ENCODE assay signal across 14 mouse cellular contexts in genomic region chr3:55743885-55744284, GRCm38 (mm10). TPM values are rescaled to one million over a fixed set of nuclear protein-coding genes. Genes with fewer than 3 reads are reported as not detected.
DNase-seq lines count a peak whose midpoint lies in the region; ATAC-seq and TF ChIP-seq lines count a peak whose summit lies in the region.
"Had no signal": no experiment of that assay in that cellular context is flagged by ENCODE, and none has a peak within 500 bp of the region (broad histone marks: within the 10 kb centered on the region; RNA-seq: fewer than 3 reads in every experiment).

No protein-coding gene starts in this region.

- H3K9me3 ChIP-seq in hindbrain, embryonic 15.5 days: no peaks in the 10 kb centered on the region
- H3K9me3 ChIP-seq in midbrain, postnatal 0 days (ENCODE audit: low read length): no peaks in the 10 kb centered on the region
- no peaks in the 10 kb centered on the region for H3K9me3 ChIP-seq in limb, embryonic 10.5 days (replicated peaks)
- H3K9me3 ChIP-seq: heart, embryonic 12.5 days had no signal

- peaks cover 29% of the 10 kb centered on the region for H3K4me1 ChIP-seq in hindbrain, embryonic 15.5 days (replicated peaks)
- peaks cover 17% of the 10 kb centered on the region for H3K4me1 ChIP-seq in midbrain, postnatal 0 days (ENCODE audit: insufficient read depth, low read length)
- peaks cover 16% of the 10 kb centered on the region; the same call in 1 of the 2 replicates for H3K4me1 ChIP-seq in limb, embryonic 10.5 days

- 71% methylated on average over 5 of the region's 5 CpGs for WGBS in hindbrain, embryonic 15.5 days
- WGBS in midbrain, postnatal 0 days: 90% methylated on average over 5 of the region's 5 CpGs
- WGBS in limb, embryonic 10.5 days: 90% methylated on average over 5 of the region's 5 CpGs

- peak; percentile 94 for ATAC-seq in CD4-positive, CD25-positive, alpha-beta regulatory T cell, adult 4 months
- ATAC-seq in hindbrain, embryonic 15.5 days (ENCODE audit: low FRiP score, low read depth): no peak
- no peak for ATAC-seq in midbrain, postnatal 0 days (ENCODE audit: low FRiP score)
- ATAC-seq: liver, postnatal 0 days had no signal

- H3K9ac ChIP-seq in hindbrain, embryonic 15.5 days: no peak overlapping the region
- no peak overlapping the region for H3K9ac ChIP-seq in midbrain, postnatal 0 days (replicated peaks; ENCODE audit: low read length, poor library complexity, severe bottlenecking)
- H3K9ac ChIP-seq: heart, embryonic 12.5 days; liver, postnatal 0 days had no signal

- peak overlapping the region; percentile 53; the same call in 1 of the 2 replicates for H3K27ac ChIP-seq in hindbrain, embryonic 15.5 days (replicated peaks)
- peak overlapping the region; percentile 38; the same call in 1 of the 2 replicates for H3K27ac ChIP-seq in midbrain, postnatal 0 days (ENCODE audit: low read depth, low read length)
- H3K27ac ChIP-seq in limb, embryonic 10.5 days: no peak overlapping the region
- H3K27ac ChIP-seq: macrophage had no signal

- H3K36me3 ChIP-seq in hindbrain, embryonic 15.5 days: no peaks in the 10 kb centered on the region
- no peaks in the 10 kb centered on the region for H3K36me3 ChIP-seq in midbrain, postnatal 0 days (ENCODE audit: insufficient read depth, low read length)
- H3K36me3 ChIP-seq in limb, embryonic 10.5 days: no peaks in the 10 kb centered on the region
- H3K36me3 ChIP-seq: heart, embryonic 12.5 days had no signal

- H3K4me3 ChIP-seq in hindbrain, embryonic 15.5 days: no peak overlapping the region
- no peak overlapping the region for H3K4me3 ChIP-seq in midbrain, postnatal 0 days (ENCODE audit: low read depth, low read length)
- H3K4me3 ChIP-seq in limb, embryonic 10.5 days: no peak overlapping the region
- H3K4me3 ChIP-seq: heart, embryonic 12.5 days; myocyte had no signal

- DNase-seq in 416B (ENCODE audit: low read depth): peak; percentile 80
- no peak for DNase-seq in midbrain, postnatal 0 days (ENCODE audit: low spot score)
- no peak for DNase-seq in limb, embryonic 10.5 days (ENCODE audit: low spot score)
- no peak for DNase-seq in lung, postnatal 25 days (ENCODE audit: low spot score)
- no peak for DNase-seq in gastrocnemius, postnatal 25 days
- DNase-seq: heart, postnatal 36 days; liver, postnatal 0 days; spleen, adult 18-20 months had no signal

- TF ChIP-seq CTCF in midbrain, postnatal 0 days (IDR thresholded peaks at IDR 0.05): no peak

- H3K27me3 ChIP-seq in hindbrain, embryonic 15.5 days: no peaks in the 10 kb centered on the region
- H3K27me3 ChIP-seq in midbrain, postnatal 0 days (ENCODE audit: insufficient read depth, low read length): no peaks in the 10 kb centered on the region
- H3K27me3 ChIP-seq in limb, embryonic 10.5 days (ENCODE audit: low read depth, poor library complexity, severe bottlenecking): no peaks in the 10 kb centered on the region
- H3K27me3 ChIP-seq: CH12.LX; heart, embryonic 12.5 days had no signal

- no peak overlapping the region for H3K4me2 ChIP-seq in hindbrain, embryonic 15.5 days
- H3K4me2 ChIP-seq in midbrain, postnatal 0 days (ENCODE audit: low read depth, low read length, poor library complexity, severe bottlenecking): no peak overlapping the region
- H3K4me2 ChIP-seq: heart, embryonic 12.5 days had no signal

RNA-seq across cellular contexts. Expression of gene Mab21l1, which starts 38.4 kb away (rescaled TPM):
- polyA plus RNA-seq in CD4-positive, CD25-positive, alpha-beta regulatory T cell, adult 4 months (2017; shearing (Covaris generic)): under 1 TPM in 1 of 2 experiments, not detected in 1; 0.28 TPM
- 169 and 177 TPM in 2 replicates for polyA plus RNA-seq in hindbrain, embryonic 15.5 days (2015; fragmentation: Nextera tagmentation; extraction: Ambion mirVana)
- total RNA-seq in midbrain, postnatal 0 days (2014; rRNA removed): 151 and 152 TPM in 2 replicates
- polyA plus RNA-seq in midbrain, postnatal 0 days (2015; fragmentation: Nextera tagmentation; extraction: Ambion mirVana): 131 and 148 TPM in 2 replicates
- 34.9 and 67.2 TPM in 2 replicates for polyA plus RNA-seq in limb, embryonic 10.5 days (2016; fragmentation: Nextera tagmentation; extraction: Ambion mirVana)
- 1 to 10 TPM in 1 of 2 experiments, under 1 TPM in 1; 0.72 to 1.8 TPM for total RNA-seq in gastrocnemius, postnatal 25 days (2021)
- total RNA-seq: CH12.LX had no signal
- polyA plus RNA-seq: liver, postnatal 0 days; macrophage had no signal

Comparison
In these comparisons a context has a peak if more than half of its experiments do, and no peak if none do; other contexts are left out.
1. RNA of gene Mab21l1, which starts 38.4 kb away (polyA plus RNA-seq): 169 to 177 TPM in hindbrain, embryonic 15.5 days, 131 to 148 TPM in midbrain, postnatal 0 days and 34.9 to 67.2 TPM in limb, embryonic 10.5 days; 0.28 TPM in CD4-positive, CD25-positive, alpha-beta regulatory T cell, adult 4 months; every median in the first group is over 10 times any median in the second.